Mouse (Mus musculus): ENCODE data around the gene Cdk4.

DNA sequence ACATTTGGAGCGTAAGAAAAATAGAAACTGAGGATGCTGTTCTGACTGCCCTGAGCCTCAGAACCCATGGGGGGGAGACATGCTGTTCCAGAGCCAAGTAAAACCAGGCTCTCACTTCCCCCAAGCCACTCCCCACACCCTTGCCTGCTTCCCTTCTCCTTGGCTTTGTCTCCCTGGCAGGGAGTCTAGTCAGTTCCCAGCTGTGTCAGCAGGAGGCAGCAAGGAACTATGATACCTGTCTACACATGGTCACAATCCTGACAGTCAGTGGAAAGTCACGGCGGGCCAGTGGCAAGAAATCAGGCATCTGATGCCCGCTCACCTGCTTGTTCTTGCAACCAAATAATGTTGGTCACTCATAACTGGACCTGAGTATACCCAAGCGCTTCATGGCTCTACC is 46.8 kb upstream of the Cdk4 start:
- TF ChIP-seq POLR2A (IDR thresholded peaks at IDR 0.05; ENCODE audit: borderline replicate concordance, control insufficient read depth, low read depth, low read length) (no peak), CTCF (IDR thresholded peaks at IDR 0.05; ENCODE audit: control insufficient read depth, insufficient read depth, low read length) (no peak)

Measured in bone marrow, adult 2 months (tissue).